Mouse (Mus musculus) ovary, postnatal 10 days (tissue): ENCODE data around the gene Lrp1.

Experiments
- DNase-seq: peaks from one replicate; pipeline ENCODE4 v3.0.0; 2022; ENCODE audit warnings: low spot score

Gene Lrp1

GRCm38 (mm10) chr10:127500894-127501893 is 119.8 kb downstream of the Lrp1 start, which contains the start of gene Stac3:
TSS of gene Stac3 (plus strand) at chr10:127501686.
- no peak for DNase-seq

GRCm38 (mm10) chr10:127500042-127500441 is 120.9 kb downstream of the Lrp1 start:
- DNase-seq: no peak

GRCm38 (mm10) chr10:127499516-127499915 is 121.4 kb downstream of the Lrp1 start:
- DNase-seq: no peak

DNA sequence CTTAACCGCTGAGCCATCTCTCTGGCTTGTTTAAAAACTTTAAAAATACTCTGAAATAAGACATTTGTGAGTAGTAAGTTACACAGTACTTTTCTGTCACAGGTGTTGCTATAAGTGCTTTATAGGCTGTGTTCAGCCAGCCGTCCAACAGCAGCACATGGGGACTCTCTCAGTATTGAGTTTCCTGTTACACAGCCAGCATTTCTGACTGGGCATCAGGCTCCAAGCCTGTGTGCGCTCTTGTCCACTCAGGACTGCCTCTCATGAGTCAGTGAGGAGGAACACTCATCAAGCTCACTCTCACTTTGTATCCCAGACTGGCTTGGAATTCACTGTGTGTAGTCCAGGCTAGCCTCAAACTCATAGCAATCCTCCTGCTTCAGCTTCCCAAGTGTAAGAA is 124.8 kb downstream of the Lrp1 start:
- no peak for DNase-seq

DNA sequence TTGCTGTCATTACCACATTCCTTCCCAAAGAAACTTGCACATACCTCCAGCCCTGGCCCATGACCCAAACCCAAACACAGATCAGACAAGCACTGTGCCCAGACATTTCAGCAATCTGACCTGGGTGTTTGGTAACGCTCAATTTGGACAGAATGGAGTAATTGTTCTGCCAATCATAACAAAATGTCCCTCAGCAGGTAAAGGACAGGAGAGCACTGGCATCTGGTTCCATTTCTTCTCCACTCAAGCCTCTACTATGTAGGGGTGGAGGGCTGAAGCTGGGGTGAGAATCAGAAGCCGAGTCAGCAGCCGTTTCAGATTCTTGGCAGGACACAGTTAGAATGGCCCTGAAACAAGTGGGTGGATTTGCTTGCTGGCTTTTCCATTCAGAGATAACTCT is 128.8 kb downstream of the Lrp1 start:
- no peak for DNase-seq

DNA sequence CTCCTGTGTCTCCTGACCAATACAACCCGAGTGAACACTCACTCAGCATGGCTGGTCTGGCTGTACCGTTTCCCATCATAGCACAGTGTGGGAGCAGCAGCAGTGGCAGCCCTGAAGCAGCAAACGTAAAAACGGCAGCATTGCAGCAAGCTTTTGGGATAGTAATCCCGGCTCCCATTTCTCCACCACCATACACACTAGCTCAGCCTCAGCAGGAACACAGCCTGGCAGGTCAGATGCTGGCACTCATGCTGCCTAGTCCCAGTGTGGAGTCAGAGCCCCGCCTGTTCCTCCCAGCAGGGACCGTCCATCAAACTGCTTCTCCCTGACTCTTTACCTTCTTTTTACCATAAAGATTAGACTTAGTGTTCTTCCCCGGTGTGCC is 129.8 kb downstream of the Lrp1 start:
- no peak for DNase-seq

GRCm38 (mm10) chr10:127490160-127491127 is 130.5 kb downstream of the Lrp1 start:
- DNase-seq: no peak

- no peak for DNase-seq
Observed at GRCm38 (mm10) chr10:127488856-127489255, 132.1 kb downstream of the Lrp1 start.
